Mouse (Mus musculus) brown adipose tissue, adult 24 weeks (tissue): ENCODE data around the gene Pnkp. TPM values are rescaled to one million over a fixed set of nuclear protein-coding genes. Genes with fewer than 3 reads are reported as not detected.

Source experiments
- H3K27ac ChIP-seq: fragments of 200-500 bp; replicated peaks from 2 replicates; pipeline ENCODE4 v1.5.1; 2012; ENCODE audit warnings: low read depth, mild to moderate bottlenecking, low read length
- H3K4me1 ChIP-seq: fragments of 200-500 bp; 2 replicates; pipeline ENCODE4 v1.6.1; 2012; ENCODE audit warnings: low read length, mixed read lengths; ENCODE audit not compliant: control insufficient read depth, insufficient read depth, insufficient read length
- H3K4me3 ChIP-seq: fragments of 200-500 bp; 2 replicates; pipeline ENCODE4 v1.5.1; 2012; ENCODE audit warnings: low read depth, mild to moderate bottlenecking, low read length, moderate library complexity; ENCODE audit not compliant: insufficient read depth
- polyA plus RNA-seq: library from polyadenylated mRNA; stranded (reverse); fragments of >200 nt; gene quantifications from 2 replicates; pipeline ENCODE4 v1.2.4, GENCODE M21; 2012; ENCODE audit not compliant: missing spikeins, insufficient read depth, insufficient read length

Gene Pnkp
- polyA plus RNA-seq, 1 experiment = 20.2 TPM

DNA sequence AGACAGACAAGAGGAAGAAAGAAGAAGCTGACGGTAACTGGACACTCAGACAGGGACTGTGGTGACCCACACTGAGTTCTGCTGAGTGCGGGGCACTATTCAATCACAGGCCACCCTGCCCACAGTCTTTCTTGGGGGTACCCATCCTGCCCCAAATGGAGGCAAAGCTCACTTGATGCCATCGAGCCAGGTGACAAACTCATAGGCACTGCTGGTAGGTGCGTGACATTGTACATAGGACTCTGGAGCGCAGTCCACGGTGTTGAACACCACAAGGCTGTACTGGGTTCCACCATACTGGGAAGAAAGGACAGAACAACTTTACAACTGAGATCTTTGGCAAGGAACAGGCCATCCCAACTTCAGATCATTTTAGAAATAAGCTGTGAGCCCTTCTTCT is 34.7 kb downstream of the Pnkp start:
- H3K27ac ChIP-seq = no peak overlapping the region
- H3K4me1 ChIP-seq = peaks cover 9% of the 10 kb centered on the region
- H3K4me3 ChIP-seq = peak overlapping the region; percentile 67

- Histone ChIP-seq H3K4me1 (peaks cover 11% of the 10 kb centered on the region), H3K4me3 (peak within 1 kb of the TSS; percentile 67), H3K27ac (peak within 1 kb of the TSS; percentile 96)
Measured at GRCm38 (mm10) chr7:44892276-44892921, 35.5 kb downstream of the Pnkp start, which contains the start of gene Med25. TSS of gene Med25 (minus strand) at chr7:44892712.

- H3K4me3 ChIP-seq = peak overlapping the region; percentile 9; the same call in 1 of the 2 replicates
Measured at GRCm38 (mm10) chr7:44893197-44893596, 36.3 kb downstream of the Pnkp start.

GRCm38 (mm10) chr7:44894175-44894574 is 37.2 kb downstream of the Pnkp start:
- H3K4me1 ChIP-seq = peaks cover 11% of the 10 kb centered on the region

More at GRCm38 (mm10) chr7:44893197-44893596, 36.3 kb downstream of the Pnkp start:
- Histone ChIP-seq H3K27ac (no peak overlapping the region), H3K4me1 (peaks cover 11% of the 10 kb centered on the region)

GRCm38 (mm10) chr7:44895206-44895592 is 38.3 kb downstream of the Pnkp start:
- H3K4me3 ChIP-seq = 0 out of 2 replicates have a peak overlapping the region, but pooled peaks have one; percentile 70
- peak overlapping the region; percentile 12; the same call in 1 of the 2 replicates for H3K27ac ChIP-seq
- H3K4me1 ChIP-seq = peaks cover 11% of the 10 kb centered on the region

More at GRCm38 (mm10) chr7:44894175-44894574, 37.2 kb downstream of the Pnkp start:
- Histone ChIP-seq H3K4me3 (no peak overlapping the region), H3K27ac (no peak overlapping the region)

DNA sequence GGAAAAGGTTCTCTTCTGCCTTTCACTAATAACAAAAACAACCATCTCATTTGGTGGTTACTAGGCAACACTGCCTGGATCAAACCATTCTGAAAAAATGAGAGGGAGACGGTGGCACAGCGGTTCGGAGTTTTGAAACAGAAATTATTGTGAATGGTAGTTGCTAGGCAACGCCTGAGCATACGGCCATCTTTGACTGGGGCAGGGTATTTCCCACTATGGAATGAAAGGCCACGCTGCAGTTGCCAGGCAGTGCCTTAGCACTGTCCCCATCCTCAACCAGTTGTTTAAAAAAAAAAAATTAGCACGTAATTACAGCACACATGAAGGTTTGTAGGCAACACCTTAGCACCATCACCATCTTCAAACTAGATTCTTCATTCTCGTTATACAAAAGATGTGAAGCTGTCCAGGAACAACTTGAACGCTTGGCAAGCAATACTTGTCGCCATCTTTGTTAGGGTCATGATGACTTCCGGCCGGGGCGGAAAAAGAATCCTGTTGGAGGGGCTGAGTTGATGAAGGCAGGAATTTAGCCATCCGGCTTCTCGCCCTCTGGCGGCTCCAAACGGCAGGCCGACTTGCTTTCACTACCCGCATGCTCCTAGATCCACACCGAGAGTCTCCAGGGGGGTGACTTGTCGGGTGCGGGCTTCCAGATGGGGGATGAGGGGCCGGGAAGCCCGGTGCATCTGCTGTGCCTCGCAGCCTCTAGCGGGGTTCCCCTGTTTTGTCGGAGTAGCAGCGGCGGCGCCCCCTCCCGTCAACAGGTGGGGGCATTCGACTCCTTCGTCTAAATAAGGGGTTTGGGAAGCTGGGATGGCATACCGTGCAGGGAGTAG is 38.9 kb downstream of the Pnkp start, which contains the start of gene Fuz:
Fuz (plus strand) TSS at position 487 of the 842 bp plus-strand sequence.
- peak within 1 kb of the TSS; percentile 70 for H3K4me3 ChIP-seq
- peaks cover 11% of the 10 kb centered on the region for H3K4me1 ChIP-seq
- H3K27ac ChIP-seq = peak within 1 kb of the TSS; percentile 48

GRCm38 (mm10) chr7:44896499-44896898 is 39.6 kb downstream of the Pnkp start:
- Histone ChIP-seq H3K4me1 (peaks cover 8% of the 10 kb centered on the region), H3K4me3 (peak overlapping the region; percentile 70), H3K27ac (peak overlapping the region; percentile 37; the same call in 1 of the 2 replicates)

DNA sequence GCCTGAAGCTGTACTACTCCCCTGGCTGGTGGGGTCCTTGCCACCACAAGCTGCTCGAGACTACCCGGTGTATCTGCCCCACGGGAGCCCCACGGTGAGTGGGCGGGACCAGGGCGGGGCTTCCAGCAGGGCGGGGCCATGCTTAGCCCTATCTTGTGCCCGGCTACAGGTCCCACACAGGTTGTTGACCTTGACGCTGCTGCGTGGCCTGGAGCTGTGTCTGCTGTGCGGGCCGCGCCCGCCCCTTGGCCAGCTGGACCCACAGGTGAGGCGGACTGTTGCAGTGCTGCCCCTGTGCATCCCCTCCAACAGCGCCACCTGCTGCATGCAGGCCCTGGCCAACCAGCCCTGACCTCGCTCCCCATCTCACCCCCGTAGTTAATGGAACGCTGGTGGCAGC is 41.7 kb downstream of the Pnkp start:
- Histone ChIP-seq H3K4me1 (peaks cover 7% of the 10 kb centered on the region), H3K4me3 (no peak overlapping the region), H3K27ac (no peak overlapping the region)

GRCm38 (mm10) chr7:44900632-44901031 is 43.7 kb downstream of the Pnkp start:
- Histone ChIP-seq H3K4me1 (peaks cover 7% of the 10 kb centered on the region), H3K4me3 (no peak overlapping the region), H3K27ac (no peak overlapping the region)

GRCm38 (mm10) chr7:44901230-44901722 is 44.3 kb downstream of the Pnkp start:
- peak overlapping the region; percentile 52 for H3K4me3 ChIP-seq
- H3K27ac ChIP-seq = 0 out of 2 replicates have a peak overlapping the region, but pooled peaks have one; percentile 19
- peaks cover 7% of the 10 kb centered on the region for H3K4me1 ChIP-seq

DNA sequence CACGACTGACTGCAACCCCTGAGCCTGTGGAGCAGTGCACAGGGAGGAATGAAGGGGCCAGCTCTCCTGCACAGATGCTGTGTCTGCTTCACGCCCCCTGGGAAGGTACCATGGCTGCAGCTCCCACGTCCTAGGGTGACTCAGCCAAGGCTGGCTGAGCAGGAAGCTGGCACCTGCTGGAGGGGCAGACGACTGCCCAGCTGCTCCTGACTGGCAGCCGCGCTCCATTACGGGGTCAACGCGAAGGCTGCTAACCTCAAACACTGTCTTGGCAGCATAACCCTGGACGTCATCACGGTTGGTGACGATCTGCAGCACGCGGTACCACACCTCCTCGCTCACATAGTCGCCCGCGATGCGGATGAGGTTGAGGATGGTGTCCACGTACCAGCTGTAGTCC is 48.5 kb downstream of the Pnkp start:
- peaks cover 2% of the 10 kb centered on the region; the same call in 1 of the 2 replicates for H3K4me1 ChIP-seq
- no peak overlapping the region for H3K4me3 ChIP-seq

GRCm38 (mm10) chr7:44908706-44909476 is 52.0 kb downstream of the Pnkp start:
- H3K4me3 ChIP-seq = no peak overlapping the region
- H3K4me1 ChIP-seq = no peaks in the 10 kb centered on the region
- no peak overlapping the region for H3K27ac ChIP-seq

More for the DNA sequence above, 48.5 kb downstream of the Pnkp start:
- no peak overlapping the region for H3K27ac ChIP-seq
